Mouse (Mus musculus): ENCODE measurements around the gene Samd8. TPM values are rescaled to one million over a fixed set of nuclear protein-coding genes. Genes with fewer than 3 reads are reported as not detected.

Samd8 gene
- total RNA-seq, 1 experiment, result 31.4 TPM

DNA sequence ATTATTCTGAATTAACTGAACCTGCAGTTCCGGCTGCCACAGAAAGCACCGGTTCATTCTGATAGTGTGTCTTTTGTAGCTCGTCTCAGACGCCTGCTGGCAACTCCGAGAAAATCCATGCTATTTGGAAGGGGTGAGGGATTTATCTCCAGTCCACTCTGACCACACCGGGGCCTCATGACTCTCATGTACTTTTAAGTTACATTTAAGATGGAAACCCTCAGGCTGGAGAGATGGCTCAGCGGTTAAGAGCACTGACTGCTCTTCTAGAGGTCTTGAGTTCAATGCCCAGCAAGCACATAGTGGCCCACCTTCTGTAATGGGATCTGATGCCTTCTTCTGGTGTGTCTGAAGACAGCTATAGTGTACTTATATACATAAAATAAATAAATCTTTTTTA lies 72.0 kb downstream of the Samd8 start:
- Histone ChIP-seq H3K9ac (ENCODE audit: insufficient read depth, low read depth, low read length, poor library complexity, severe bottlenecking) (no peak overlapping the region), H3K9me3 (ENCODE audit: control insufficient read depth, insufficient read depth, low read depth, low read length) (no peaks in the 10 kb centered on the region), H3K36me3 (ENCODE audit: control insufficient read depth, insufficient read depth, low read length, poor library complexity, severe bottlenecking) (no peaks in the 10 kb centered on the region), H3K4me1 (ENCODE audit: control insufficient read depth in 2 of 2, insufficient read depth in 2 of 2, low read length in 2 of 2, poor library complexity in 1 of 2) (no peaks in the 10 kb centered on the region; a peak in 1 of 4 replicates), H3K4me3 (ENCODE audit: insufficient read depth in 1 of 2, low read depth in 1 of 2, low read length in 2 of 2, poor library complexity in 1 of 2, severe bottlenecking in 1 of 2) (no peak overlapping the region), H3K27ac (ENCODE audit: insufficient read depth, low read depth, low read length, poor library complexity, severe bottlenecking) (no peak overlapping the region)
- TF ChIP-seq ZC3H11A (IDR thresholded peaks at IDR 0.05; ENCODE audit: borderline replicate concordance, low read depth, low read length), result no peak
- no peak for TF ChIP-seq CHD2 (IDR thresholded peaks at IDR 0.05; ENCODE audit: low read depth, low read length)
- no peak for TF ChIP-seq HCFC1 (IDR thresholded peaks at IDR 0.05; ENCODE audit: borderline replicate concordance, insufficient read depth, low read length)
- TF ChIP-seq ZNF384 (IDR thresholded peaks at IDR 0.05; ENCODE audit: low read depth, low read length), result no peak
- no peak for TF ChIP-seq MAFK (IDR thresholded peaks at IDR 0.05; ENCODE audit: insufficient read depth, low read depth, low read length)
- in situ Hi-C loops (cut with MboI; ENCODE audit: low sequenced_read_pairs in 2 of 2, unreplicated experiment in 2 of 2), result no loop called here
- no peak for DNase-seq (ENCODE audit: low read depth, low spot score)

DNA sequence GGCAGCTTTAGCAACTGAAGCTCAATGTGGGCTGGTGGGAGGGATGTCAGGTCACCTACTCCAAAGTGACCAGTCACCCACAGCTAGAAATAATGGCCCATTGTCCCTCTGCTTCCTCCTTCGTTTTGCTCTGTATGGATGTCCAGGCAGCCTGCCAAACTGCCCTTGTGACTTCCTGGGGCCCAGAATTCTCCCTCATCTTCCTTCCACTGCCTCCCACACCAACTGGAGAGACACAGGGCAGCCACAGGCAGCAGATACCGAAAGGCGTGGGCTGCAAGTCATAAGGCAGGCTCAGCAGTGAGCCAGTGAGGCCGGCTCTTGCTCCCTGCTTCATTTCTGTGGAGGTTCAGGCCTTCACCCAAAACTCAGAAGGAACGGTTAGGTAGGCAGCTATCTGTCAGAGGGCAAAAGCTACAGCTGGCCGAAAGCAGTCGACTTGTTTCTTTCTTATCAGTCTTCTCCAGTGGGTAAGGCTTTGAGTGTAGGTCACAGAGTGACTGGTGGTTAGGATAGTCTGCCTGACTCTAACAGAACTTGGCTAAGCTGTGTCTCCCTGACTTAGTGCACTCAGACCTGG lies 72.6 kb downstream of the Samd8 start:
- H3K36me3 ChIP-seq (ENCODE audit: control insufficient read depth, insufficient read depth, low read length, poor library complexity, severe bottlenecking), result no peaks in the 10 kb centered on the region
- H3K4me1 ChIP-seq (ENCODE audit: control insufficient read depth in 2 of 2, insufficient read depth in 2 of 2, low read length in 2 of 2, poor library complexity in 1 of 2), result no peaks in the 10 kb centered on the region; a peak in 1 of 4 replicates
- TF ChIP-seq MAFK (IDR thresholded peaks at IDR 0.05; ENCODE audit: insufficient read depth, low read depth, low read length) (no peak), ZNF384 (IDR thresholded peaks at IDR 0.05; ENCODE audit: low read depth, low read length) (no peak)
- no peak overlapping the region for H3K27ac ChIP-seq (ENCODE audit: insufficient read depth, low read depth, low read length, poor library complexity, severe bottlenecking)
- H3K9me3 ChIP-seq (ENCODE audit: control insufficient read depth, insufficient read depth, low read depth, low read length), result no peaks in the 10 kb centered on the region
- H3K4me3 ChIP-seq (ENCODE audit: insufficient read depth in 1 of 2, low read depth in 1 of 2, low read length in 2 of 2, poor library complexity in 1 of 2, severe bottlenecking in 1 of 2), result no peak overlapping the region
- in situ Hi-C loops (cut with MboI; ENCODE audit: low sequenced_read_pairs in 2 of 2, unreplicated experiment in 2 of 2), result no loop called here
- no peak overlapping the region for H3K9ac ChIP-seq (ENCODE audit: insufficient read depth, low read depth, low read length, poor library complexity, severe bottlenecking)
- DNase-seq (ENCODE audit: low read depth, low spot score), result no peak

DNA sequence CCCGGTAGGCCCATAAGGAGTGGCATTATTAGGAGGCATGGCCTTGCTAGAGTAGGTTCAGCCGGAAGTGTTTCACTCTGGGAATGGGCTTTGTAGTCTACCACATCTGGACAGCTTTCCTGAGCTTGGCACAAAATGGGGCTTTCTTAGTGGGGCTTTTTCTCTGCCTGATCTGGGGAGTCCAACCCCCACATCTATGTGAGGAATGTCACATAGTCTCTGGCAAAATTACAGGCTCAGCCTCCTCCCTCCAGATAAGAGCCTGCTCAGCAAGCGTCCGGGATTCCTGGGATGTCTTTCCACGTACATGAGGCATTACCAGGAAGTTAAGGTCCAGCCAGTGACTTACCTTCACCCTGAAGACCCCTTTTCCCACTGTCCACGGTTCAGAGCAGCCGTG lies 73.6 kb downstream of the Samd8 start:
- DNase-seq (ENCODE audit: low read depth, low spot score), result no peak
- in situ Hi-C loops (cut with MboI; ENCODE audit: low sequenced_read_pairs in 2 of 2, unreplicated experiment in 2 of 2), result no loop called here
- H3K4me3 ChIP-seq (ENCODE audit: insufficient read depth in 1 of 2, low read depth in 1 of 2, low read length in 2 of 2, poor library complexity in 1 of 2, severe bottlenecking in 1 of 2), result no peak overlapping the region
- TF ChIP-seq HCFC1 (IDR thresholded peaks at IDR 0.05; ENCODE audit: borderline replicate concordance, insufficient read depth, low read length) (no peak), ZC3H11A (IDR thresholded peaks at IDR 0.05; ENCODE audit: borderline replicate concordance, low read depth, low read length) (no peak), ZNF384 (IDR thresholded peaks at IDR 0.05; ENCODE audit: low read depth, low read length) (no peak), CHD2 (IDR thresholded peaks at IDR 0.05; ENCODE audit: low read depth, low read length) (no peak), MAFK (IDR thresholded peaks at IDR 0.05; ENCODE audit: insufficient read depth, low read depth, low read length) (no peak)
- H3K9ac ChIP-seq (ENCODE audit: insufficient read depth, low read depth, low read length, poor library complexity, severe bottlenecking), result no peak overlapping the region
- H3K27ac ChIP-seq (ENCODE audit: insufficient read depth, low read depth, low read length, poor library complexity, severe bottlenecking), result no peak overlapping the region
- H3K36me3 ChIP-seq (ENCODE audit: control insufficient read depth, insufficient read depth, low read length, poor library complexity, severe bottlenecking), result no peaks in the 10 kb centered on the region
- H3K4me1 ChIP-seq (ENCODE audit: control insufficient read depth in 2 of 2, insufficient read depth in 2 of 2, low read length in 2 of 2, poor library complexity in 1 of 2), result no peaks in the 10 kb centered on the region
- H3K9me3 ChIP-seq (ENCODE audit: control insufficient read depth, insufficient read depth, low read depth, low read length), result no peaks in the 10 kb centered on the region

DNA sequence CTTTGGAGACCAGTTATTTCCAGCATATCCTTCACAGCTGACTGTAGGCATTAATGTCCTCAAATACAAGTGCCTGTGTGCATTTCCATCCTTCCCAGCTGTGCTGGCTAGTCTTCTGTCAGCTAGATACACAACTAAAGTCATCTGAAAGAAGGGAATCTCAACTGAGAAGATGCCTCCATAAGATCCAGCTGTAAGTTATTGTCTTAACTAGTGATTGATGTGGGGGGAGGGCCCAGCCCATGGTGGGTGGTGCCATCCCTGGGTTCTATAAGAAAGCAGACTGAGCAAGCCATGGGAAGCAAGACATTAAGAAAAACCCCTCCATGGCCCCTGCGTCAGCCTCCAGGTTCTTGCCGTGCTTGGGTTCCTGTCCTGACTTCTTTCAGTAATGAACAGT lies 74.6 kb downstream of the Samd8 start, which contains the start of gene Vdac2:
Gene Vdac2 (plus strand): TSS at position 301 of the 400 bp plus-strand sequence.
- H3K4me3 ChIP-seq (ENCODE audit: insufficient read depth in 1 of 2, low read depth in 1 of 2, low read length in 2 of 2, poor library complexity in 1 of 2, severe bottlenecking in 1 of 2), result no peak within 1 kb of the TSS
- H3K9ac ChIP-seq (ENCODE audit: insufficient read depth, low read depth, low read length, poor library complexity, severe bottlenecking), result no peak within 1 kb of the TSS
- no peaks in the 10 kb centered on the region for H3K4me1 ChIP-seq (ENCODE audit: control insufficient read depth in 2 of 2, insufficient read depth in 2 of 2, low read length in 2 of 2, poor library complexity in 1 of 2)
- TF ChIP-seq ZNF384 (IDR thresholded peaks at IDR 0.05; ENCODE audit: low read depth, low read length), result no peak
- H3K36me3 ChIP-seq (ENCODE audit: control insufficient read depth, insufficient read depth, low read length, poor library complexity, severe bottlenecking), result no peaks in the 10 kb centered on the region
- no peak within 1 kb of the TSS for H3K27ac ChIP-seq (ENCODE audit: insufficient read depth, low read depth, low read length, poor library complexity, severe bottlenecking)
- no peaks in the 10 kb centered on the region for H3K9me3 ChIP-seq (ENCODE audit: control insufficient read depth, insufficient read depth, low read depth, low read length)
- in situ Hi-C loops (cut with MboI; ENCODE audit: low sequenced_read_pairs in 2 of 2, unreplicated experiment in 2 of 2), result no loop called here
- DNase-seq (ENCODE audit: low read depth, low spot score), result no peak

DNA sequence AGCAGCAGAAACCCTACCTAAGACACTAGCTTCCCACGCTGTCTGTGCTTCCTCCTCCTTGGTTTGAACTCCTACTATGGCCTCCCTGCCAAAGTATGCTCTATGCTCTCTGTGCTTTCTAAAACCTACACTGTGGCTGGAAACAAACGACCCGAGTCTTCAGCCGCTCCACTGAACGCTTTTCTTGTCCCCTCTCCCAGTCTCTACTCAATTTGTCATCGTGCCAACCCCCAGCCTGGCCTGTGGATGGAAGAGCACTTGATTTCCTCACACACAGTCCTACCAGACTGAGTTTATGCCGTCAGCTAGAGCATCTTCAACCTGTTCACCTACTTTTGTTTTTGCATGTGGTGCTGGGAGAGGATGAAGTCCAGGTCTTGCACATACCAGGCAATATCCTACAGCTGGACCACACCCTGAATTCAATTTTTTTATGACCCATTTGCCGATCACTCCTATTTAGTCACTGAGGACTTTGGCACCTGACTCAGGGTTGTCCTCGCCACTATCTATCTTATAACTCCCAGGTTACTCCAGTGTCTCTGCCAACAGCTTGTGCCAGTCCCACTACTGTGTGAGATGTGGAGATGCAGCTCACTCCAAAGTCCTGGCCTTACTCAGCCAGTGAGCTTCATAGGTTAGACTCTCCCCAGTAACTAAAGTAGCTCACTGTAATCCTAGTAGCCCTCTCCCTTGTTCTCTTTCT lies 75.6 kb downstream of the Samd8 start:
- TF ChIP-seq ZNF384 (IDR thresholded peaks at IDR 0.05; ENCODE audit: low read depth, low read length) (no peak), HCFC1 (IDR thresholded peaks at IDR 0.05; ENCODE audit: borderline replicate concordance, insufficient read depth, low read length) (no peak), MAFK (IDR thresholded peaks at IDR 0.05; ENCODE audit: insufficient read depth, low read depth, low read length) (no peak), CHD2 (IDR thresholded peaks at IDR 0.05; ENCODE audit: low read depth, low read length) (no peak), ZC3H11A (IDR thresholded peaks at IDR 0.05; ENCODE audit: borderline replicate concordance, low read depth, low read length) (no peak)
- Histone ChIP-seq H3K36me3 (ENCODE audit: control insufficient read depth, insufficient read depth, low read length, poor library complexity, severe bottlenecking) (no peaks in the 10 kb centered on the region), H3K4me3 (ENCODE audit: insufficient read depth in 1 of 2, low read depth in 1 of 2, low read length in 2 of 2, poor library complexity in 1 of 2, severe bottlenecking in 1 of 2) (no peak overlapping the region), H3K9me3 (ENCODE audit: control insufficient read depth, insufficient read depth, low read depth, low read length) (no peaks in the 10 kb centered on the region), H3K9ac (ENCODE audit: insufficient read depth, low read depth, low read length, poor library complexity, severe bottlenecking) (no peak overlapping the region), H3K27ac (ENCODE audit: insufficient read depth, low read depth, low read length, poor library complexity, severe bottlenecking) (no peak overlapping the region), H3K4me1 (ENCODE audit: control insufficient read depth in 2 of 2, insufficient read depth in 2 of 2, low read length in 2 of 2, poor library complexity in 1 of 2) (no peaks in the 10 kb centered on the region)
- in situ Hi-C loops (cut with MboI; ENCODE audit: low sequenced_read_pairs in 2 of 2, unreplicated experiment in 2 of 2), result no loop called here
- no peak for DNase-seq (ENCODE audit: low read depth, low spot score)

Measured in ES-E14 (cell line).